Mouse (Mus musculus) thymus, postnatal 14 days (tissue): Measurements from ENCODE around the gene Ptprt.

Experiments used
- DNase-seq: peaks from one replicate; pipeline ENCODE4 v3.0.0; 2021

Ptprt gene

DNA sequence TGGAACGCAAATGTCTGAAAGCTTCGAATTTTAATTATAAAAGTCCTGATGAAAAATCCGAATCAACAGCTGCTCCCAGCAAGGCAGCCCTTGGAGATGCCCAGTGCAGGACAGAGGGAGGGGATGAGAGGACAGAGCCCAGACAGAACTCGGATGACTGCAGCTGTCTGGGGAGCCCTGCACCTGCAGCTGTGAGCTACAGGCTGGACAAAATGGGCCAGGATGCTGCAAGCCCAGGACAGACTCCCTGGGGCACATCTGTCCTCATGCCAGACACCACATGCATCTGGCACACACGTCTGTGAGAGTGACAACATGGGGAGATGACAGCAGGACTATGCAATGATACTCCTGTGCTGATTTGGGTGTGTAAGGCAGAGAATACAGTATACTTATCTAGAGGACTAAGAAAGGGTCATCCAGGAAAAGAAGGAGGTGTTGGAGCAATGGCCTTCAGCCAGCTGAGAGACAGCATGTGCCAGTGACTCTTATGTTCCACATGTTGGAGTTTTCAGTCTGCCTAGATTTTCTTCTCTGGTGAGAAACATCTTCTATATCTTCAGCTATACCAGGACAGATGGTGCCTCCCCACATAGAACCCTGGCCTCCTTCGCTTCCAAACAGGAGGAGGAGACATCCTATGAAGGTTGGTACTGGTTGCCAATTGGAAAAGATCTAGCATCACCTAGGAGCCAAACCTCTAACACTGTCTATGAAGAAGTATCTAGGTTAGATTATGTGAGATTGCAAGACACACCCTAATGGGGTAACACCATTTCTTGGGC is 259.4 kb downstream of the Ptprt start:
- DNase-seq = no peak

- no peak for DNase-seq
These were observed 266.3 kb downstream of the Ptprt start for GRCm38 (mm10) chr2:162394601-162395000.

DNA sequence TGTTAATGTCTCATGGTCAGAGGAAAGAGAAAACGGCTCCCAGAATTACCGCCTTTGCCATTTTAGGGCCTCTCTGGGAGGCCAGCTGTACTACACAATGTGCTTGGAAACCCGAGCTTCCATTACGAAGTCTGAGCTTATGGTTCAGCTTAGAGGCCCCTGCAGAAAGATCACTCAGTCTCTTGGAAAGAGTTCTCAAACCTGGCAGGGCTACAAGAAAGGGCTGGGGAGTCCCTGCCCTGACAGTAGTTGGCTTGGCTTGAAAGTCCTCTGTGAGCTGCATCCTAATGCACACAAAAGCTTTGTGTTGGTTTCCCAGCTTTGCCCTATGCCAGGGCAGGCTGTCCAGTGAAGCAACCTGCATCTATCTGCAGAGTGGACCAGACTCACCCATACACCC is 269.1 kb downstream of the Ptprt start:
- no peak for DNase-seq

DNA sequence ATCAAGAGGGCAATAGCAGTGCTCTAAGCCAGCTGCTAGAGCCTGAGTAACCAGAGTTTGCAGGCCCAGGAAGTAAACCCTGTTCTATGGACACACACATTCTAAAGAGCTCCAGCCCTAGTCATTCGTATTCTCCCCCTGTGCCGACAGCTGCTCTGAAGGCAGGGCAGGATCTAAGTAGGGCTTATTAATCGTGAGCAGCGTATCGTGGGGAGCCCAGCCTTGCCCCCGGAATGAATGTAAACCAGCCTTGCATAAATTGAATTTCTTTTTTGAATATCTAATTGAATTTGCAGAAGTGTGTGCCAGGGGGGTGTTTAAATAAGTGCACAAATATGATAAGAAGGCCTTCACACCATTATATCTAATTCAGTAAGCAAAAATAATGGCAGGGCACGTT is 283.6 kb downstream of the Ptprt start:
- DNase-seq = no peak

DNA sequence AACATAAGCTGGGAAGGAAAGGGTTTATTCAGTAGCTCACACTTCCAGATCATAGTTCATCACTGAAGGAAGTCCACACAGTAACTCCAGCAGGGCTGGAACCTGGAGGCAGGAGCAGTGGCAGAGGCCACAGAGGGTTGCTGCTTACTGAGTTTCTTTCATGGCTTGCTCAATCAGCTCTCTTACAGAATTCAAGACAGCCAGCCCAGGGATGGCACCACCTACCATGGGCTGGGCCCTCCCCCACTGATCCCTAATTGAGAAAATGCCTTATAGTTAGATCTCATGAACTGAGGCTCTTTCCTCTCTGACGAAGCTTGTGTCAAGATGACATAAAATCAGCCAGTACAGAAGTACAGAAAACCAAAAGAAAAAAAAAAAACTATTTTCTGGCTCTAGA is 311.9 kb downstream of the Ptprt start:
- no peak for DNase-seq

- DNase-seq = no peak
These were observed 319.1 kb downstream of the Ptprt start for GRCm38 (mm10) chr2:162341846-162342245.

GRCm38 (mm10) chr2:162340231-162340630 is 320.7 kb downstream of the Ptprt start:
- no peak for DNase-seq

GRCm38 (mm10) chr2:162332066-162332683 is 328.8 kb downstream of the Ptprt start:
- DNase-seq = no peak

- no peak for DNase-seq
These were observed 331.5 kb downstream of the Ptprt start for GRCm38 (mm10) chr2:162329430-162329829.

- DNase-seq = no peak
These were observed 338.5 kb downstream of the Ptprt start for GRCm38 (mm10) chr2:162322411-162322810.

DNA sequence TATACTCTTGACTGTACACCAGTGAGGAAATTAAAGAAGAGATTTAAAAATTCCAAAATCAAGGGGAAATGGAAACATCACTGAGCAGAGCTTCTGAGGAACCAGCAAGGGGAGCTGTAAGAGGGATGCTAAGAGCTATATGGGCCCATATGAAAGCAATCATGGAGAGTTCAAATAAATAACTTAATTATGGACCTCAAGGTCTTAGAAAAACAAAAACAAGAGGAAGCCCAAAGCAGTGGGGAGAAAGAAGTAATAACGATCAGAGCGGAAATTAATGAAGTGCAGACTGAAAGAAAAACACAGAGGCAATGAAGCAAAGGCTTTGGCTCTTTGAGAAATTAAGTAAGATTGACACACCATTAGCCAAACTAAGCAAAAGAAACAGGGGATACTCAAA is 353.0 kb downstream of the Ptprt start:
- DNase-seq = no peak

DNA sequence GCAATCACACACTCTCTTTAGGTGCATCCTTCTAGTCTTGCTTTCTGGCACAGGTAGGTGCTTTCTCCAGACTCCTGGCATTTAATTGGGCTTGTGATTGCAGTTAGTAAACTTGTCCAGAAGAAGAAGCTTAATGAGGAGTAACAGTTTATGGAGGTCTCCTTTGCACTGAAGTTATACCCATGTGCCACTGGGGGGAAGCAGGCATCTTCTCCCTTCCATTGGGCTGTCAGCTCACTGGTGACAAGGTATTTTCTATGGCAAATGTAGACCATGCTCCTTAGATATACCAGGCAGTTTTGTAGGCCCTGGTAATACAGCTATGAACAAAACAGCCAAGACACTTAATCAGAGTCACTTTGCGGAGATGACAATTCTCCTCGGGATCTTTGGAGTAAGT is 366.9 kb downstream of the Ptprt start:
- no peak for DNase-seq

GRCm38 (mm10) chr2:162282606-162283005 is 378.3 kb downstream of the Ptprt start:
- no peak for DNase-seq

DNA sequence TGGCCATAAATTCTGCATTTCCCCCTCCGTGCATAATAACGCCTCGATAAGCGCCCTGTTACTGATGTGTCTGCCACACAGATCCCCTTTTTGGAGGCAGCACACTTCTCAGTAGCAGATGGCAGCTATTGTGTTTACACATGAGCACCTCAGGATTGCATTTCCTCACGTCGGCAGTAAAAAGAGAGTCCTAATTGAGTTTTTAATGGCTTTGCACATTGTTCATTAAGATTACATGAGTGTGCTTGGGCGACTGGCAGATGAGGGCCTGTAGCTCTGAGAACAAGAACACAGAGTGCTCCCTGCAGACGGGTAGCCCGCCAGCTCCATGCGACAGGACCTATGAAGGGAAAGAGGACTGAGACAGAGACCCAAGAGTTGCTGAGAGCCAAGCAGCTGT is 378.8 kb downstream of the Ptprt start:
- DNase-seq = no peak

DNA sequence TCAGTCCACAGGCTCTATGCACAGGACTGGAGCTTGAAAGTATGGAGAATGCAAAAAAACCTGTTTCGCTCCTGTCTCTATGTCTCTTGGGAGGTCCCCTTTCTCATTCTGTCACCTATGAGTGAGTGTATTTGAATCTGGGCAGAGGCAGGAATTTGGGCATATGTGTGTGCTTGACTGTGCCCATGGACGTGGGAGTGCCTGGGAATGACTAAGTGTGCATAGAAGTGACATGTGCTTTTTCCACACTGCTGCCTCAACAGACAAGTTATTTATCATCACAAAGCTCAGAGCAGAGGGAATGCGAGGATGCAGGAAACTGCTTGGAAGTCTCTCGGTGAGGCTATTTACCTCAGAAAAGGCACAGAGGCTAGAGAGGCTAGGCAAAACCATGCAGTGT is 387.1 kb downstream of the Ptprt start:
- DNase-seq = no peak

- no peak for DNase-seq
These were observed 409.7 kb downstream of the Ptprt start for GRCm38 (mm10) chr2:162251272-162251671.

DNA sequence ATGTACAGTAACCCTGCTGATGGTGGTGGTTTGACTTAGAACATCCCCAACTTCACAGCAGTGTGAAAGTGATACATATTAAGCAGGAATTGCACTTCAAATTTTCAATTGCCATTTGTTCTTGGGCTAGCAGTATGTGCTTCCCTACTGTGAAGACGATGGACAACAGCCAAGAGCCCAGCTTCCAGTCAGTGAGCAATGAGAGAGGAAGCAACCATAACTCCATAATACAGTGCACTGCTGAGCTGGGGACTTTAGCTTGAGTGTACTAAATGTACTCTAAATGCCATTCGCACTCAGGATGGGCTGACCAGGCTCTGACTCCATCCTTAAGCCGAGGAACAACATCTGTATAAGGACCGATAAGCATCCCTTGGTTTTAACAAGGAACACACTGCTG is 412.7 kb downstream of the Ptprt start:
- DNase-seq = no peak

GRCm38 (mm10) chr2:162222476-162222875 is 438.5 kb downstream of the Ptprt start:
- DNase-seq = no peak

GRCm38 (mm10) chr2:162220586-162220985 is 440.4 kb downstream of the Ptprt start:
- DNase-seq = no peak

DNA sequence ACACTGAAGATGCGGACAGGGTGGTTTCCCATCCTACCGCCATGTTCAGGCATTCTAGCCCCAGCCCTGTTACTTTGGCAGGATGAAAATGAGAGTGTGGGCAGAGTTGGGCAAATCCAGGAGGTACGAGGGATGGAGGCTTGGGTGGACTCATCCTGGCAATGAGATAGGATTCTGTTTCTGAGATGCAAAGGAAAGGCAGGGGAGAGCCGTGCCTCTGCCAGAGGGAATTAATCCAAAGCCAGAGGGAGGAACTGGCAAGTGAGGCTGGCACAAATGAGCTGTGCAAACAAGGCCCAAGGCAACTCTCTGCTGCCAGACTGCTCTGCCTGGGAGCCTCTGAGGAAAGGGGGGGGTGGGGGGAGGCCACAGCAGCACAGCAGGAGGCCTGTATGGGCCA is 441.4 kb downstream of the Ptprt start:
- DNase-seq = no peak

DNA sequence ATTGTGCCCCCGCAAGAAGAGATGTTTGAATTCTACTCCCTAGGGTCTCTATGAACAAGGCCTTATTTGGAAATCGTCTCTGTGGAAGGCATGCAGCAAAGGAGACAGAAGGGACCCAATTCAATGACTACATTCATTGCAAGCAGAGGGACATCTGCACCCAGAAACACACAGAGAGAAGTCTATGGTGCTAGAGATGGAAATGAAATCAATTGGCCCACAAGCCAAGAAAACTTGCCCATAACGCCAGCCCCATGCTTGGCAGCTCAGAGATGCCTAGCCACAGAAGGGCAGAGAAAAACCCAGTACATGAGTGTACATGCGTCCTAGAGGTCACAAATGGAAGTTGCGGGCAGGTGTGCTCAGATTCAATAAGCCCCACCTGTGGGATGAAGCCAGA is 443.1 kb downstream of the Ptprt start:
- no peak for DNase-seq

DNA sequence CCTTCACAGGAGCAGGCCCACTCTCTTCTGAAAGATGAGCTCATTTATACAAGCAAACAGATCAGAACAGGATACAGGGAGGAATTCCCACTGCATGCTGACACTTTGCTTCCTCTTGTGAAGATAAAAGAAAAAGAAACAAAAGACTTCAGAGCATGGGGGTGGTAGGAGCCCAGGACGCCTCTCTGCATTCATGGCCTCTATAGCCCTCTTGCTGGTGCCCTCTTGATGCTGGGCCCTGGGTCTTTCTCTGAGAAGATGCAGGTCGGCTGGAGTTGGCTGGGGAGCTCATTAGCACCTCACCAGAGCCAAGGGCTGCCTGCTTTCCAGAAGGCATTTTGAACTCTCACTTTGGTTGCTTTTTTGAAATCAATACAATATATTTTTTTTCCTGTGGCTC is 448.6 kb downstream of the Ptprt start:
- DNase-seq = no peak

DNA sequence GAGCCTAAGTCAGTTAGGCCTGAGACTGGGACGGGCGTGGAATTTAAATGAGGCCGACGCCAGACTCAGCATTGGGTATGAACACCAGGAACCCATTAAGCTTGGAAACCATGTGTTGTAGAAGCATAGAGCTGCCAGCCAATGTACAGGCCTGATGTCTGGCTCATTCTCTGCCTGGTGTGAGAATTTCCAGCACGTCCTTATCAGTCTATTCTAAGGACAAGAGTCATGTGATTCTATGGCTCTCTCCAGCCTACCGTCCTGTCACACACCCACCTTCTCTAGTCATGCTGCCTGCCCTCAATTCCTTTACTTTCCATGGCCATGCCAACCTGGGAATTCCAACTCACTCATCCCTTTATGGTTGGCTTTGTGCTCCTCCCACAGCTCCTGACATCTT is 450.4 kb downstream of the Ptprt start:
- no peak for DNase-seq

- DNase-seq = no peak
These were observed 463.6 kb downstream of the Ptprt start for GRCm38 (mm10) chr2:162197316-162197715.
